Mouse (Mus musculus): ENCODE results near the gene Atoh8.

- no peak for TF ChIP-seq CTCF (IDR thresholded peaks at IDR 0.05; ENCODE audit: low read depth)
- no peak for TF ChIP-seq EP300 (IDR thresholded peaks at IDR 0.05; ENCODE audit: low read depth)
Observed at GRCm38 (mm10) chr6:72263679-72264265, 28.4 kb upstream of the Atoh8 start.

Data from liver, embryonic 14.5 days (tissue).